Mouse (Mus musculus): ENCODE results near the gene Syne3.

DNA sequence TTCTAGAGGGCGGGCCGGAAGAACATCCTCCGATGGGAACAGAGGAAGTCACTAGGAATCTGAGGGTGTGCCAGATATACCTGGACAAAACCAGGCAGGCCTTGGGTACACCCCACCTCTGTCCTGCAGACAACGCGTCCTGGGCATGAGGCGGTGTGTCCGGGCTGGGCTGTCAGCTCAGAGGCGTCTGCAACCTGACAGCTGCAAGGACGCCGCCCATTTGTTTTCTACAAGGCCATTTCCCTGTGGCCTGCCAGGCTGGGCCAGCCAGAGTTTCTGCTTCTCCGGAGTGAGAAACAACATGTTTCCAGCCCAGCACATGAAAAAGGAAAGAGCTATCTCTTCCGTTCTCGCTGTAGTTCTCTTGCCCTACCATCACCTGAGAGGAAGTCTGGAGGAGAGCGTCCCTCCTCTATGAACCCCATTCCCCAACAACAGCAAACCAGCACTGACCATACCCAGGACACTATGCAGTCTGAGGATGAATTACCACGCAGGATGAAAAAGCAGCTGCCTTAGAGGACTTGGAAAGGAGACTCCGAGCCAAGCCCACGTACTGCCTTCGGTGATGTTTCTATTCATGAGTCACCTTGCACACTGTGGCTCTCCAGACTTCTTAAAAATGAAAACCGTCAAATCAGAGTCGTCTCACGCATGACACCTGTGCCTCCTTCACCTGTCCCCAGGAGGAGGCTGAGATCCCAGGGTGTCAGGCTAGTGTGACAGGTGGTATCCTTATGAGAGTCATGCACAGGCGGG lies 4.5 kb downstream of the Syne3 start:
- TF ChIP-seq EP300 (IDR thresholded peaks at IDR 0.05; ENCODE audit: low read depth) (no peak), CTCF (IDR thresholded peaks at IDR 0.05; ENCODE audit: low read depth) (no peak)

Data from heart, postnatal 0 days (tissue).